Mouse (Mus musculus) forebrain, embryonic 12.5 days (tissue): ENCODE data around the gene Exosc10. TPM values are rescaled to one million over a fixed set of nuclear protein-coding genes. Genes with fewer than 3 reads are reported as not detected.

Source experiments
- ATAC-seq: fragments of 200-750 bp; cut with Nextera tagmentation; 2 replicates; pipeline ENCODE4 v1.8.0; 2017; ENCODE audit warnings: moderate TSS enrichment; ENCODE audit not compliant: low FRiP score
- H3K27ac ChIP-seq: fragments of 300-500 bp; sonication (generic); 2 replicates; pipeline ENCODE4 v1.5.1; 2016; ENCODE audit warnings: mild to moderate bottlenecking
- H3K27me3 ChIP-seq: fragments of 300-500 bp; sonication (generic); 2 replicates; pipeline ENCODE4 v1.6.1; 2016; ENCODE audit warnings: mild to moderate bottlenecking
- H3K36me3 ChIP-seq: fragments of 300-500 bp; sonication (generic); replicated peaks from 2 replicates; pipeline ENCODE4 v1.6.1; 2016; ENCODE audit warnings: mild to moderate bottlenecking
- H3K4me1 ChIP-seq: fragments of 300-500 bp; sonication (generic); 2 replicates; pipeline ENCODE4 v1.6.1; 2016
- H3K4me2 ChIP-seq: fragments of 300-500 bp; sonication (generic); 2 replicates; pipeline ENCODE4 v1.6.1; 2016; ENCODE audit warnings: mild to moderate bottlenecking, moderate library complexity
- H3K4me3 ChIP-seq: fragments of 300-500 bp; sonication (generic); replicated peaks from 2 replicates; pipeline ENCODE4 v1.5.1; 2016; ENCODE audit warnings: mild to moderate bottlenecking
- H3K9ac ChIP-seq: fragments of 300-500 bp; sonication (generic); 2 replicates; pipeline ENCODE4 v1.6.1; 2016; ENCODE audit warnings: mild to moderate bottlenecking
- H3K9me3 ChIP-seq: fragments of 300-500 bp; sonication (generic); 2 replicates; pipeline ENCODE4 v1.6.1; 2016
- WGBS: fragments of 180-500 bp; shearing (Covaris S2); methylation state at CpG from one replicate; pipeline ENCODE4 v1.1.7; 2016; 5-methylcytosine and 5-hydroxymethylcytosine counted together
- polyA plus RNA-seq: library from polyadenylated mRNA; unstranded; fragments of >200 nt; fragmentation: Nextera tagmentation; extraction: Ambion mirVana; gene quantifications from 2 replicates; pipeline ENCODE4 v1.2.1, GENCODE M21; 2016

The Exosc10 gene
- polyA plus RNA-seq, 1 experiment from 2014 or later = 102 TPM

DNA sequence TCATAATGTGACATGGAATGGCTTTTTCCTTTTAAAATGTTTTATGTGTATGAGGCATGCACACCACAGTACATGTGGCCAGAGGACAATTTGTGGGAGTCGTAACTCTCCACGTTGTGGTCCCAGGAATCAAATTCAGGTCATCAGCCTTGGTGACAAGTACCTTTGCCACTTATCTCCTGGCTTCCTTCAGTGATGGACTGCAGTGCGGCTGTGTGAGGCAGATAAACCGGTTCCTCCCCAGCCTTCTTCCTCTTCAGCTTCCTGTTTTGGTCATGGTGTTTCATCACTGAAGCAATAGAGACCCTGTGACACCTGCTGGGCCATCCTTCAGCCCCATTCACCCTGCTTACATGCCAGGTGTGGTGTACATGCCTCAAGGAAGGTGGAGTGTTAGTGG lies 25.0 kb downstream of the Exosc10 start:
- ATAC-seq = no peak
- peaks cover 51% of the 10 kb centered on the region for H3K36me3 ChIP-seq
- WGBS = 93% methylated on average over 4 of the region's 4 CpGs

DNA sequence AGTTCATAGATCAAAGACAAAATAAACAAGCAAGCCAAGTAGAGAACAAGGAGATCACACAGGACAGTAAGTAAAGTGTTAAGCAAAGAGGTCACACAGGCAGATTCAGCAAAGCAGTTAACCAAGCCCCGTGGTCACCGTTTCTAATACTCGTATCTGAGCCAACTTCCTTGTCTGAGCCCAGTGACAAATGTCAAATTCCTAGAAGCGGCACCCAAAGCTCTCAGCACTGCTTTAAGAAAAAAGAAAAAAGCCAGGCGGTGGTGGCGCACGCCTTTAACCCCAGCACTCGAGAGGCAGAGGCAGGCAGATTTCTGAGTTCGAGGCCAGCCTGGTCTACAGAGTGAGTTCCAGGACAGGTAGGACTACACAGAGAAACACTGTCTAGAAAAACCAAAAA lies 28.4 kb downstream of the Exosc10 start:
- no peak for ATAC-seq
- H3K4me3 ChIP-seq = no peak overlapping the region
- H3K9ac ChIP-seq = no peak overlapping the region
- no peak overlapping the region for H3K4me2 ChIP-seq
- no peaks in the 10 kb centered on the region for H3K27me3 ChIP-seq
- WGBS = 88% methylated on average over 9 of the region's 9 CpGs
- peaks cover 17% of the 10 kb centered on the region for H3K36me3 ChIP-seq
- H3K27ac ChIP-seq = no peak overlapping the region
- peaks cover 5% of the 10 kb centered on the region for H3K4me1 ChIP-seq
- no peaks in the 10 kb centered on the region for H3K9me3 ChIP-seq

More for the DNA sequence above, 25.0 kb downstream of the Exosc10 start:
- Histone ChIP-seq H3K9ac (no peak overlapping the region), H3K27ac (no peak overlapping the region), H3K4me2 (no peak overlapping the region), H3K9me3 (no peaks in the 10 kb centered on the region), H3K4me3 (no peak overlapping the region), H3K4me1 (no peaks in the 10 kb centered on the region), H3K27me3 (no peaks in the 10 kb centered on the region)

DNA sequence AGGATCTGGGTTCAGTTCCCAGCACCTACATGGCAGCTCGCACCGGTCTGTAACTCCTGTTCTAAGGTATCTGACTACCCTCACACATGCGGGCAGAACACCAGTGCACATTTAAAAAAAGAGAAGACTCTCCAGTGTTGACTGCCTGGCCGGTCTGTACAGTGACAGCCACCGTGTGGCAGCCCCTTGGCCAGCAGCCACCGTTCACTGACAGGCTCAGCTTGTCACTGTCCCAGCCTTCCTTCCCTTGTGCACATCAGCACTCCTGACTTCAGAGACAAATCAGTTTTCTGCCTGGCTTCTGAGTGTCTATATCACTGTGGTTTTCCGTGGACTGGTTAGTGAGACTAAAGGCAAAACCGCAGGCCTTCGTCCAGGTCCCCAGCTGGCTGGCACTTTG lies 30.6 kb downstream of the Exosc10 start:
- peaks cover 22% of the 10 kb centered on the region for H3K4me1 ChIP-seq
- H3K27ac ChIP-seq = no peak overlapping the region
- H3K4me3 ChIP-seq = no peak overlapping the region
- no peak for ATAC-seq
- H3K9ac ChIP-seq = no peak overlapping the region
- H3K9me3 ChIP-seq = no peaks in the 10 kb centered on the region
- H3K36me3 ChIP-seq = peaks cover 10% of the 10 kb centered on the region
- H3K4me2 ChIP-seq = no peak overlapping the region
- 85% methylated on average over 9 of the region's 9 CpGs for WGBS
- H3K27me3 ChIP-seq = no peaks in the 10 kb centered on the region

DNA sequence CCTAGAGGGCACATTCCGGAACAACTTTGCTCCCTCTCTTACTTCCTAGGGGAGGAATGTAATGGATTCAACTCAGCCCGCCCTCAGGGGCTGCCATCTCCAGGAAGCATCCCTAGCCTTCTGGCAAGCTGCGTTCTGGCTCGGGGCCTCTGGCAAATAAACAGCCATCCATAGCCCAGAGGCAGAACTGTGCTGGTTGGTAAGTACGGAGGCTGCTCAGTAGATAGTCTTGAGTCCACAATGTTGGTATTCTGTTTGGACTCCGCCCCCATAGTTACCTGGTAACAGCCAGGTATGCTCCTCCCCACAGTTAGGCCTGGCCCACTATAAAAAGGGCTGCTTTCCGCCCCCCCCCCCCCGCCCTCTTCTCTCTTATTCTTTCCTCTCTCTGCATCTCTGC lies 31.3 kb downstream of the Exosc10 start:
- Histone ChIP-seq H3K4me2 (no peak overlapping the region), H3K27ac (no peak overlapping the region), H3K36me3 (peaks cover 18% of the 10 kb centered on the region), H3K4me3 (no peak overlapping the region), H3K9ac (no peak overlapping the region), H3K4me1 (peaks cover 22% of the 10 kb centered on the region), H3K27me3 (no peaks in the 10 kb centered on the region), H3K9me3 (no peaks in the 10 kb centered on the region)
- ATAC-seq = no peak
- WGBS = 67% methylated on average over 8 of the region's 8 CpGs

DNA sequence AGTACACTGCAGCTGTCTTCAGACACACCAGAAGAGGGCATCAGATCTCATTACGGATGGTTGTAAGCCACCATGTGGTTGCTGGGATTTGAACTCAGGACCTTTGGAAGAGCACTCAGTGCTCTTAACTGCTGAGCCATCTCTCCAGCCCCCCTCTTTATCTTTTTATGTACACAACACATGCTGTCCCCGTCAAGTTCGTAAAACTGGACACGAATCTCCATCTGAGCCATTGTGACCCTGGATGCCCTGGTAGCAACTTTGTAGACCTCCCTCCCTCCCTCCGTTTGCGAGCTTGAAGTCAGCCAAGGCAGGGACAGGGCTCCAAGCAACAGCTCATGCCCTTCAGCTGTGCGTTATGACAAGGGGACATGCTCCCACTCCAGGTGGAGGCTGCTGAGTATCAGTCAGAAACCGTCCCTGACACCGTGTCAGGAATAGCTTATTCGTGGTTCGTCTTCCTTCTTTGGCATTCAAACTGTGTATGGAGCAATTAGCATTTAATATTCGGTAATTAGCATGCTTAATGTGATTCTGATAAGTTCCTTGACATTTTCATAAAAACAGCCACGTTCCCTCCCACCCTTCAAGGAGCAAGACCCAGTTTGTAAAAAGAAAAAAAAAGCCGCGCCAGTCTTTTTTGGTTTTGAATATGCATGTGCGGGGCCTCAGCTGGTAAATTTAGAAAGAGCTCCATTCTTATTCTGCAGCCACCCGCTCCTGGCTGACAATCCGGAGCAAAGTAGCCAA lies 32.4 kb downstream of the Exosc10 start:
- Histone ChIP-seq H3K27me3 (no peaks in the 10 kb centered on the region), H3K4me1 (peaks cover 27% of the 10 kb centered on the region), H3K9me3 (no peaks in the 10 kb centered on the region), H3K9ac (peak overlapping the region; percentile 55), H3K36me3 (peaks cover 28% of the 10 kb centered on the region), H3K27ac (peak overlapping the region; percentile 75), H3K4me3 (peak overlapping the region; percentile 88), H3K4me2 (peak overlapping the region; percentile 94)
- WGBS = 8% methylated on average over 18 of the region's 18 CpGs
- ATAC-seq = peak; percentile 18; the same call in 1 of the 2 replicates

DNA sequence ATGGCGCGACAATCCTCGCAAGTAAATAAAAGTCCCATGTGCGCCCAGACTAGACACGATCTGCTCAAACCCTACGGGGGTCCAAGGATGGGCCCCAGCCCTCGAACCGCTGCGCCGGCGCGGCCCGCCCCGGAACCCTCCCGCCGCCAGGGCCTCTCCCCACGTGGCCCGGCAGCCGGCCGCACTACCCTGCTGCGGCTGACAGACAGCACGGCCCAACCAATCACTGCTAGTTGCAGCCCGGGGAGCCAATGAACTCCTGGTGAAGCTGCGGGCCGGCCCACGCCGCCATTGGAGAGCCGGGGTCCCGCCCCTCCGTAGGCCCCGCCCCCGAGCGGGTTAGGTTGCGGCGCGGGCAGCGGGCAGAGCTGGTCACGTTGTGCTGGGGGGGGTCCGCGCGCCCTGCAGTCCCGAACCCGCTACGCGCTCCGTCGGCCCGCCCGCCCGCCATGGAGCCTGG lies 33.0 kb downstream of the Exosc10 start, which contains the start of gene Srm:
Gene Srm, plus strand, starts transcription at position 333 of the 460 bp plus-strand sequence.
- 0% methylated on average over 45 of the region's 50 CpGs for WGBS
- peaks cover 30% of the 10 kb centered on the region for H3K4me1 ChIP-seq

DNA sequence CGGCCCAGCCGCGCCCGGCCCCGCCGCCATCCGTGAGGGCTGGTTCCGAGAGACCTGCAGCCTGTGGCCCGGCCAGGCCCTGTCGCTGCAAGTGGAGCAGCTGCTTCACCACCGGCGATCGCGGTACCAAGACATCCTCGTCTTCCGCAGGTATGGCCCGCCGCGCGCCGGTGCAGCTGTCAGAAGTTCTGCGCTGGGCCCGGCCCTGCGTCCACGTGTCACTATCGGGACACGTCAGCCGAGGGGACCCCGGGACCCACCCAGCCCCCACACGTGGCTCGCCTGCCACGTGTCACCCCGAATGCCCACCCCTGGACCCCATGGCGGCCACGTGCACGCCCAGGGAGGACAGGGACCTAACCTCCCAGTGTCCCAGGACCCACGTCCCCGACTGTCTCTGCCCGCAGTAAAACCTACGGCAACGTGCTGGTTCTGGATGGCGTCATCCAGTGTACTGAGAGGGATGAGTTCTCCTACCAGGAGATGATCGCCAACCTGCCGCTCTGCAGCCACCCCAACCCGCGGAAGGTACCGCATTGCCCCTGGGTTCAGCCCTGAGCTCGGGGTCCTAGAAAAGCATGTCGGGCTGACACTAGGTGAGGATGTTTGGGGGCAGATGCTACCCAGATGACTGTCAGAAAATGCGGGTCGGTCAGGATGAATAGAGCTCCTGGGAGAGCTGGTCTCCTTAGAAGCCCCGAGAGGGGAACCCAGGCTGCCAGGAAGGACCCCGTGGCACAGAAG lies 33.6 kb downstream of the Exosc10 start:
- H3K27ac ChIP-seq = peak overlapping the region; percentile 51; the same call in 1 of the 2 replicates
- no peak; the same call in 1 of the 2 replicates for ATAC-seq

More for the DNA sequence above, 33.0 kb downstream of the Exosc10 start, which contains the start of gene Srm:
- H3K27me3 ChIP-seq = no peaks in the 10 kb centered on the region
- peak; percentile 100 for ATAC-seq
- H3K27ac ChIP-seq = peak within 1 kb of the TSS; percentile 75
- peaks cover 34% of the 10 kb centered on the region for H3K36me3 ChIP-seq
- peak within 1 kb of the TSS; percentile 82 for H3K9ac ChIP-seq
- no peaks in the 10 kb centered on the region for H3K9me3 ChIP-seq
- H3K4me3 ChIP-seq = peak within 1 kb of the TSS; percentile 88
- peak within 1 kb of the TSS; percentile 94 for H3K4me2 ChIP-seq

DNA sequence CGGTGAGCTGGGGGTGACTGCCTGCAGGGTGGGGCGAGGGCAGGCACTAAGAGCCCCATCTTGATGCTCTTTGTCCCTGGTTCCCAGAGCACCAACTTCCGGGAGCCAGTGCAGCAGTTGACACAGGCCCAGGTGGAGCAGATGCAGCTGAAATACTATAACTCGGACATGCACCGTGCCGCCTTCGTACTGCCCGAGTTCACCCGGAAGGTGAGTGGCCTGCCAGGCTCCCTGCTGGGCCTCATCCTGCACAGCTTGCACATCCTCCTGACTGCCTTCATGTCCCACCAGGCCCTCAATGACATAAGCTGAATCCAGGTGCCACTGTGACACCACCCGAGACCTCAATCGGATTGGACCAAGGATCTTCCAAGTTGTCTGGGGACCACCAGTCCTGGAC lies 35.8 kb downstream of the Exosc10 start:
- H3K36me3 ChIP-seq = peaks cover 58% of the 10 kb centered on the region
- no peak overlapping the region for H3K4me2 ChIP-seq

More for the DNA sequence above, 33.6 kb downstream of the Exosc10 start:
- Histone ChIP-seq H3K4me2 (peak overlapping the region; percentile 94), H3K27me3 (no peaks in the 10 kb centered on the region), H3K9me3 (no peaks in the 10 kb centered on the region), H3K9ac (peak overlapping the region; percentile 82), H3K4me1 (peaks cover 32% of the 10 kb centered on the region), H3K4me3 (peak overlapping the region; percentile 88), H3K36me3 (peaks cover 39% of the 10 kb centered on the region)
- WGBS = under 1% methylated on average over 53 of the region's 53 CpGs

DNA sequence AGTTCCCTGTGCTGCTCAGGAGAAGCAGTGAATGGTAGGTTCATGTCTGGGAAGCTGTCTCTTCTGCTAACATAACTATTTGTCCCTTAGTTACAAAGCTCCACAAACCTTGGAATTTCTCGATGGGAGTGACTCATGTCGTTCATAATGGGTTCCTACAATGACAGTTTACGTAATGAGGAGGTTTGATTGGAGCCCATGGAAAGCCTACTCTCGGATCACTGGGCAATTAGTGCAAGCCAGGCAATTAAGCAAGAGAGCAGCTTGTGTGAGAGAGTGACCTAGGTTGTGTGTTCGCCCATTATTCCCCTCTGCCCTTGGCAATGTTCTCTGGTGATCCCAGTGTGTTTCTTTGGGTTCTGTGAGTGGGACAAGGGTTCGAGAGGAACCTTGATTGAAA lies 37.7 kb downstream of the Exosc10 start:
- H3K4me1 ChIP-seq = peaks cover 28% of the 10 kb centered on the region
- no peaks in the 10 kb centered on the region for H3K27me3 ChIP-seq
- H3K4me2 ChIP-seq = no peak overlapping the region; the same call in 1 of the 2 replicates
- H3K36me3 ChIP-seq = peaks cover 63% of the 10 kb centered on the region
- ATAC-seq = no peak
- H3K9ac ChIP-seq = no peak overlapping the region
- H3K4me3 ChIP-seq = no peak overlapping the region
- WGBS = 53% methylated on average over 6 of the region's 6 CpGs
- H3K27ac ChIP-seq = 0 out of 2 replicates have a peak overlapping the region, but pooled peaks have one; percentile 42
- H3K9me3 ChIP-seq = no peaks in the 10 kb centered on the region

More for the DNA sequence above, 35.8 kb downstream of the Exosc10 start:
- 93% methylated on average over 11 of the region's 11 CpGs for WGBS
- Histone ChIP-seq H3K9me3 (no peaks in the 10 kb centered on the region), H3K27ac (no peak overlapping the region), H3K27me3 (no peaks in the 10 kb centered on the region), H3K9ac (no peak overlapping the region), H3K4me3 (no peak overlapping the region), H3K4me1 (peaks cover 32% of the 10 kb centered on the region)
- no peak for ATAC-seq

DNA sequence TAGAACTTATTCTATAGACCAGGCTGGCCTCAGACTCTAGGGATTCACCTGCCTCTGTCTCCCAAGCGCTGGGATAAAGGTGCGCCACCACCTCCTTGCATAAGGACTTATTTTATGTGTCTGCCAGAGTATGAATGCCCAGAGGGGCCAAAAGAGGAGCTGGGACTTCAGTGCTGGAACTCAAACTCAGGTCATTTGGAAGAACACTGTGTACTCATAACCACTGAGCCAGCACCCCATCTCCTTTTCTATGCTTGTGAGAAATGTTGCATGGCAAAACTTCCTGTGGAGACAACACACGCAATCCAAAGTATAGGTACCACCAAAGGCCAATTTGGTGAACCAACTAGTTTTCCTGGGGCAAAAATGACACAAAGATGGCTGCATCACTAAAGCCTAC lies 38.5 kb downstream of the Exosc10 start:
- 98% methylated on average over 3 of the region's 3 CpGs for WGBS

DNA sequence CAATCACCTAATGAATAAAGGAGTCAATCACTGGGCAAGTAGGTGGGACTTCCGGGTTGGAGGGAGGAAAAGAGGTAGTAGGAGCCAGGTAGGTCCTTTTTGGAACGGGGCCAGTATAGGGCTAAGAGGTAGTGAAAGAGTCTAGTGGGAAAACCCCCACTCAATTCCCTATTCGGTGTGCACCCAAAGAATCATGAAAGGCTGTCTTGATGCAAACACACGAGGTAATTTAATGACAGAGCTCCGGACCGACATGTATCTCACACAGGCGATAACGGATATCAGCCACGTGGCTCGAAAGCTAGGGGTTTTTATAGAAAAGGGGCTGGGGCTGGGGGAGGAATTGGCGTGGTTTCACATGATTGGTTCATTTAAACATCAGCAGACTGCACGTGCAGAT lies 40.6 kb downstream of the Exosc10 start:
- H3K9me3 ChIP-seq = no peaks in the 10 kb centered on the region
- no peak overlapping the region for H3K27ac ChIP-seq
- H3K9ac ChIP-seq = no peak overlapping the region
- no peak overlapping the region for H3K4me3 ChIP-seq
- peaks cover 11% of the 10 kb centered on the region; the same call in 1 of the 2 replicates for H3K4me1 ChIP-seq
- peaks cover 52% of the 10 kb centered on the region for H3K36me3 ChIP-seq
- H3K4me2 ChIP-seq = no peak overlapping the region
- WGBS = 97% methylated on average over 12 of the region's 12 CpGs
- H3K27me3 ChIP-seq = no peaks in the 10 kb centered on the region
- ATAC-seq = no peak

More for the DNA sequence above, 38.5 kb downstream of the Exosc10 start:
- Histone ChIP-seq H3K4me2 (no peak overlapping the region), H3K4me1 (peaks cover 28% of the 10 kb centered on the region), H3K27ac (no peak overlapping the region), H3K9ac (no peak overlapping the region), H3K36me3 (peaks cover 63% of the 10 kb centered on the region), H3K27me3 (no peaks in the 10 kb centered on the region), H3K9me3 (no peaks in the 10 kb centered on the region), H3K4me3 (no peak overlapping the region)
- ATAC-seq = no peak

DNA sequence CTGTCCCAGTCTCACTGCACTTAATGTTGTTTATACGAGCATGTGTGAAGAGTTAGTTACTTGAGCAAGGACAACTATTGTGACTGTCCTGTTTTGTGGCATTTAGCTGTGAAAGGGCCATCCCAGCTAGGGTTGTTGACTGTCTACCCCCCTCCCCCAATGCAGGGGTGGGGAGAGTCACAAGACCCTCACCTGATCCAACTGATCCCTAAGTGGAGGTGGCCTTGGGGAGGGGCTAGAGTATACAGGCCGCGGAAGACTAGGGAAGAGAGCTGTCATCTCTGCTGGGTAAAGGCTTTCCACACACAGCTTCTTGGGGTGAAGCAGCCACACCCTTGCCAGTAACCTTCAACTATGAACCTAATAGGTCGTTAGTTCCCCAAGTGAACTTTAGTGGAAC lies 42.1 kb downstream of the Exosc10 start:
- 90% methylated on average over 4 of the region's 4 CpGs for WGBS

More for the DNA sequence above, 42.1 kb downstream of the Exosc10 start:
- no peak overlapping the region for H3K4me3 ChIP-seq
- no peak overlapping the region for H3K27ac ChIP-seq
- no peaks in the 10 kb centered on the region for H3K27me3 ChIP-seq
- H3K9ac ChIP-seq = no peak overlapping the region
- H3K4me2 ChIP-seq = no peak overlapping the region
- no peaks in the 10 kb centered on the region for H3K9me3 ChIP-seq
- H3K4me1 ChIP-seq = 0 out of 2 replicates have a peak, but pooled peaks cover 6% of the 10 kb centered on the region
- ATAC-seq = no peak
- peaks cover 37% of the 10 kb centered on the region for H3K36me3 ChIP-seq
